Mouse (Mus musculus) retina, embryonic 14.5 days (tissue): ENCODE measurements at regions not wholly inside any gene's neighbourhood (a gene's known extent, or its start where the extent isn't known, plus 50 kb on each side); places are given as distances from the start of the nearest gene placed in this dataset.

ENCODE experiments used
- DNase-seq: peaks from one replicate; pipeline ENCODE4 v3.0.0-alpha.2; 2015; ENCODE audit warnings: low spot score

- no peak for DNase-seq
Measured at GRCm38 (mm10) chr12:58743800-58744199, 268.0 kb downstream of the Sec23a start.

DNA sequence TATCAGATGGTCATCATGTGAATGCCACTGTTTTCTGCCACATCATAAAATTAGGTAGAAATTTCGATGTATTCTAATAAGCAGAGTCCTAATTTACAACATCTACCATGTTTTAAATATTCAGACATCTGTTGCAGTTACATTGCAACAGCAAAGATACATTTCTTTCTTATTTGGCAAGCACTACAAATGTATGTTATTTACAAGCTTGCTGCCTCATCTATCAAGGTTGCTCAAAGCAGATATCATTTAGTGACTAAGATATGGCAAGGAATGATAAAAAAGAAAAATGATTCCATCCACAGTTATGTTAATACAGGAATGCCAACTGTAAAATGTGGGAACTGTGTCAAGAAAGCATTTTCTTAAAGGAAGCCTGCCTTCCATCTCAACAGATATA, 283.7 kb downstream of the Sec23a start:
- DNase-seq, result no peak

DNA sequence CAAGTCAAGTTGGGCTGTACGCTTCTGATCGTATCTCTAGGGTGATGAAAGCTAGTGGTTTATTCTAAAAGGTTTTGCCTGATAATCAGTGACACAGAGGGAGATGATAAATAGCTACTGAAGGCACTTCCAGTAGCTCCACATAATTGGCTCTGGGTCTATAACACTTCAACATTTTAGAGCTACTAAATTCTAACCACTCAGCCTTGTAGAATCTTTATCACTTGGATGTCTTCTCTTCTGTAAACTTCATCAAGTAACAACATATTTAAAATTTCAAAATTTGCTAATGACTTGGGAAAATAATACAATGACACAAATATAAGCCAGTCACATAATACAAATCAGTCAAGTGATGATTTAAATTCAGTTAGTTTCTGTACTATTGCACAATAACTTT, 284.3 kb downstream of the Sec23a start:
- no peak for DNase-seq

GRCm38 (mm10) chr12:58717908-58718307, 293.9 kb downstream of the Sec23a start:
- DNase-seq, result no peak

- DNase-seq, result no peak
Measured at GRCm38 (mm10) chr12:58714207-58714606, 297.6 kb downstream of the Sec23a start.

DNA sequence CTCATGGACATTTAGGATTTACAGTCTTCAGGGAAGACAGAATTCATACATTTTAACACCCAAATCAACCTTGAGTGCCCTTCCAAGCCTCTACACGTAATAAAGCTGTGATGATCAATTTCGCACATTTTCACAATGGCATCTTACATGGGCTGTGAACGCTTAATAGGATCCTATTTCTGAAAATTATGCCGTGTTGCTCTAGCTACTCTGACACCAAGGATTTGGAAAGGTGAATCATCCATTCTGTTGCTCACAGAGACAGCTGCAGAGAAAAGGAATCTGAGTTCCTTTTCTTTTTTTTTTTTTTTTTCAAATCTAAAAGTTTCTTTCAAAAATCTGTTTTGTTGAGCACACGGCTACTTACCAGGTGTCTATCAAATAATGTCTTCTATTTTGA, 316.1 kb downstream of the Sec23a start:
- DNase-seq, result no peak

DNA sequence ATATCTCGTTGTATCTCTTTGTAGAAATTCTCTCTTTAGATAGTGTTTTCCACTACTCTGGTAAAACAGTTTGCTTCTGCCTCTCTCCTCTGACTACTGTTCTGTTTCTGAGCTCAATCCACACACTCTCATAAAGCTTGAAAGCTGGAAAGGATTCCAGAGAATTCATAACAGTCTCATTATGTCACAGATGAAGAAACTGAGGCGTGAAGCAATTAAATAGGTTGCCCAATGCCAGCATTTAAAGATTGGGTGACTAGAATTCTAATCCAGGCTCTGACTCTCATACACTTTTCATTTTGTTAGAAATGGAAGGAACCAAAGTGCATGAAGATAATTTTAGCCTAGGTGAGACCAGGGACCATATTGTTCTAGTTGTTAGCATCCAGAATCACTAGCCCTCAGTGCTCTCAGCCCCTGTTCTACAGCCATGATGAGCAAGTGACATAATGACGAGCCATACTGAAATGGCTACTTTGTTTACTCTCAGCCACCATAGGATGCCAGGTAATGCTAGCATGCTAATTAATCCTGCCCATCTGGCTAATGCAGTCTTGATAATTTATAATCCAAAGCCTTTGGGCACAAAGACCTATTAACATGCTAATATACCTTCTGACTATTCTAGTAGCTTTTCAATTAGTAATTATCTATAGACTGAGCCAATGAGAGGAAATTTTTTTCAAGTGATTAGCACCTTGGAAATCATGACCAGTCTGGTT, 341.7 kb downstream of the Sec23a start:
- no peak for DNase-seq

DNA sequence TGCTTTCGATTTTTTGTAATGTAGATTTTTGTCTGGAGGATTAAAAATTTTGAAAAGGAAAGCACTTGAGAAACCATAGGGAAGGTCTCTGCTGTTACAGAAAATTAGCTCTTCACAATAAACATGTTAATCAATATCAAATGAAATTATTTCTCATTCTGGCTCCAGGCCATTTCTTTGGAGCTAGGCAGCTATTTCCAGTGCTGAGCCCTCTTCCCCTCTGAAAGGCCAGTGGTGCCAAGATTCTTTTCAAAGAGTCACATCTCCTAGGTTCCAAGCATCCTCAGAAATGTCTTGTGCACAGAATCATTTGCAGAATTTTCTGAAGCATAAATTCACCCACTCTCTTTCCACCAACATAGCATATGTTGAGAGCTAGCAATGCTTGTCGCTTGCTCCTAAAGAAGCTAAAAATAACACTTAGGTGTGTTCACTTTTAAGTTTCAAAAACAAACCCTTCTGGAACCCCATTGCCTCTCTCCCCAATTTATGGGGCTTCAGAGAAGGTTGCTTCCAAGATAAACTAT, 357.2 kb downstream of the Sec23a start:
- DNase-seq, result no peak

GRCm38 (mm10) chr12:58653751-58654150, 358.1 kb downstream of the Sec23a start:
- no peak for DNase-seq

DNA sequence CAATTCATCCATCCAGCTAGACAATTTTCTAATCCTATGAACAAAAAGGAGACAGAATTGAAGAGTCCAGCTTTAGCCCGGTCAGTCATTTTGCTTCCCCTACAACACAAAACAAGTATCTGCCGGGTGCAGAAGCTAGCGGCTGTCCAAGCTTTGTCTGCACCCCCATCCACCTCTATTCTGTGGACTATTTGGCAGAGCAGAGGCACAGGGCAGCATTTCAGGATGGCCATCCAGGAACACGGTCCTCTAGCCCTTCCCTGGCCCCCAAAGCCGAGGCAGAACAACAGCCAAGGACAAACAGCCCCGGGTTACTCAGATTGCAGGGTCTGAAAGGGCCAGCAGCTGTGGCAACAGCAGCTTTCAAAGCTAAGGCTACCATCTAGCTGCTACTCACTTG, 358.6 kb downstream of the Sec23a start:
- no peak for DNase-seq

DNA sequence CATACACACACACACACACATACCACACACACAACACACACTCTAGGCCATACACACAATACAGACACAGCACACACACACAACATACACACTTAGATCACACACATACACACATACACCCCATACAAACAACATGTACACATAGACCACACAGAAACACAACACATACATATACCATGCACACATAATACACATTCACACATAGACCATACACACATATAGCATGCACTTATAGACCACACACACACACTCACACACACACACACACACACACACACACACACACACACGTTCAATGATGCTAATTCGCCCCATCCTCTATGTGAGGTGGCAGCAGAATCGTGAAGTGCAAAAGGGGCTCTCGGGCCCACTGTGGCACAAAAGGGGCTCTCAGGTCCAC, 359.1 kb downstream of the Sec23a start:
- DNase-seq, result no peak

DNA sequence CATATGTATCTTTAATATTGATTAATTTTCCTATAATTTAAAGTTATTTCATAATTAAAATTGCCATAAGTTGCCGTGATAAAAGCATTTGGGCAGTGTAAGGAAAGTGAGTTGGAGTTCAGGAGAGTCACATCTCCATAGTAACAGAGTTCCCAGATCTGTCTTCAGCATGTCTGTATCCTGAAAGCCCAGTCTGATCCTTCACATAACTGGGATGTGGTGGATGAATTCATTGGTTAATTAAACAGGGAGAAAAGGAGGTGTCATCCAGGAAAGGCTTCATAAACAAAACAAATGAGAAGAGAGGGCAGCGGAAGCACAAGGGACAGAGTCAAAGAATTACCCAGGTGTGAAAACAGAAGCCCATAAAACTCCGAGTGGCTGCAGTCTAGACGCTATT, 363.5 kb downstream of the Sec23a start:
- peak; percentile 12 for DNase-seq

- DNase-seq, result no peak
Measured at GRCm38 (mm10) chr12:58643843-58644242, 368.0 kb downstream of the Sec23a start.

DNA sequence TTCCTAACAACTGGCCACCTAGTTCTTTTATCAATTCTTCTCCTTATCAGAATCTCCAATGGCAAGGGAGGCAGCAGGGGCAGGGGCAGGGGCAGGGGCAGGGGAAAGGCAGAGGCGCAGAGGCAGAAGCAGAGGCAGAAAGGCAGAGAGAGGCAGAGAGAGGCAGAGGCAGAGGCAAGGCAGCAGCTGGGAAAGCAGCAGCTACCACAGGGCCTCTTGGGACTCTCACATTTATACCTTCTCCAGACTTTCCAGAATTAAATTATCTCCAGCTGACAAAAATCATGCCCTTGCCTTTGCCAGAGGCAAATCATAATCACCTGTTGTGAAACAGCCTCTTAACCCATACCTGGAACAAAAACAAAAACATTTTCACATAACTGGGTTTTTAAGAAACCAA, 370.4 kb upstream of the Clec14a start:
- no peak for DNase-seq

DNA sequence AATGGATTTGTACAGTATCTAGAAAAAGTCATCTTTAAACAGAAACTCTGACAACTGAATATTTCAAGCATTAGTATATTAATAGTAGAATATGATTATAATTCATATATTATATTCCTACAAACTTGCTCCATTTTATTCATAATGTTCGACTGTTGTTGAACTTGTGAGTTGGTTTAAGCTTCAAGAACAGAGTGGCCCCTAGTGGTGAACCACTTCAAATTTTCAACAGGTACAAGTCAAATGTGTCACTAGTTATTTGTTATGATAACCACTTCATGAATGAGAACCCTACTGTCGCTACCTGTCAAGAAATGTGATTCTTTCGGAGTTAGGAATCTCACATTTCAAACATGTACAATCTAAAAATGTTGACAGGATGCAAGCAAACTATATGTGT, 369.2 kb upstream of the Clec14a start:
- DNase-seq, result no peak

- DNase-seq, result no peak
Measured at GRCm38 (mm10) chr12:58632529-58632928, 363.4 kb upstream of the Clec14a start.

DNA sequence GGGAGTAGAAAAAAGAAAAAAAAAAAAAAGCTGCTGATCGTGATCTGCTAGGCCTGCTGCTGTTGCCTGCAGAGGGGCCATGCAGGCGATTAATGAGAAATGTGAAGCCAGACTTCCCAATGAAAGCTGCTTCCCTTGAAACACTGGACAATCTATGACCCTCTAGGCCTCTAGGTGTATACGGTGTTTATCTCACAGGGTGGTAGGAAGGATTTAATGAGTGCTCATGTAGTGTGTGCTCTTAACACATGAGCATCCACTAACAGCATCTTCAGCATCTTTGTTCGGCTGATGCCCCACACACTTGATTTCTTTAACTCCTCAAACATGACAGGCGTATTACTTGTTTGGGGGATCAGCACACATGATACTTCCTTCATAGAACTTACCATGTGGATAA, 359.7 kb upstream of the Clec14a start:
- DNase-seq, result peak; percentile 14

DNA sequence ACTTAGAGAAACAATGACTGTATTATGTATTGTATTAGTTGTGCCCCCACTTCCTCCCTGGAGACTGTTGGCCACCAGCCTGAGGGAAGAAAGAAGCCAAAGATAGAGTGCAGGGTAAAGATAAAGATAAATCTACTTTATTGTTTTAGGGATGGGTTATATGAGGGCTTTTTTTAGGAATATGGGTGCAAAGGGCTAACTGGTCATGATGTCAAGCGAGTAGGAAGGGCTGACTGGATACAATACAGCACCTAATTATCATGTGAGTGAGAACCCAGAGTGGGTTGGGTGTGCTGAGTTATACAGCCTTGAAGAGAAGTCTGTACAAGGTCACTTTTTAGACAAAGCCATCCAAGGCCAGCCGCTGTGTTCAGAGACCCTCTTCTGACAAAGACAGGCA, 356.1 kb upstream of the Clec14a start:
- DNase-seq, result no peak

- DNase-seq, result no peak
Measured at GRCm38 (mm10) chr12:58619508-58620310, 350.6 kb upstream of the Clec14a start.

- no peak for DNase-seq
Measured at GRCm38 (mm10) chr12:58594781-58595180, 325.7 kb upstream of the Clec14a start.

DNA sequence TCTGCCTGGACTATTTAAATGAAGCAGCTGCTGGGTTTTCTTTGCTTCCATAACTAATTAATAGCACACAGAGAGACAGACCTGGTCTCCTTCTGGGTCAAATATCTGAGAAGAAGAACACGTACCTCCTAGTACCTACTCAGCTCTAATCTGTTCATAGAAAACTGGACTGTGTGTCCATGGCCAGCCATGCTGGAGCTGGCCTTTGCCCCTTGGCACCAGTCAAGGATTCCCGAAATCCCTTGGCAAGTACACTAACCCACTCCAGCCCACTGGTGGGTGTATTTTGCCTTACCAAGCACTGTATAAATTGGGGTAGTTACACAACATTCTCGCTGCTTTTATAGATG, 322.4 kb upstream of the Clec14a start:
- DNase-seq, result no peak

- DNase-seq, result no peak
Measured at GRCm38 (mm10) chr12:58590547-58591479, 321.7 kb upstream of the Clec14a start.
